Mouse (Mus musculus) heart, postnatal 14 days (tissue): ENCODE measurements around the gene Vmn2r47. TPM values are rescaled to one million over a fixed set of nuclear protein-coding genes. Genes with fewer than 3 reads are reported as not detected.
"Not testable (repeated sequence)": the region's sequence is repeated elsewhere in the genome, so short reads cannot be mapped to it uniquely, and the experiment has no call there.

Experiments
- DNase-seq, 2 experiments: peaks; one replicate each; pipeline ENCODE4 v3.0.0; 2021 to 2022
- intact Hi-C: fragments of 180-260 bp; cut with DNase I; formaldehyde crosslinking; loops from one replicate; pipeline ENCODE4 v1.15.1; 2025
- long read RNA-seq, 2 experiments: library from polyadenylated mRNA; stranded (forward); transcript quantifications; one replicate each; pipeline ENCODE4 v2.0.0; 2021
- total RNA-seq, 2 experiments: library from RNA; stranded (reverse); gene quantifications; 2 replicates each; pipeline ENCODE4 v1.2.3; 2021

Vmn2r47 gene
- total RNA-seq = not detected
- long read RNA-seq, experiment 1 = 0 reads
- long read RNA-seq, experiment 2 = 0 reads

GRCm38 (mm10) chr7:9841225-9841624 is at the start of gene Vmn2r47:
Vmn2r47 (minus strand) TSS chr7:9841325.
- intact Hi-C loops, DNase-seq: not testable (repeated sequence)

GRCm38 (mm10) chr7:9770471-9770870 is 70.7 kb downstream of the Vmn2r47 start, which contains the start of gene Vmn2r46:
Vmn2r46 (minus strand) TSS chr7:9770571.
- intact Hi-C loops, DNase-seq: not testable (repeated sequence)

Other genes starting within 250 kb of the Vmn2r47 start
- not detected for gene Vmn2r46, start 70.8 kb downstream of the Vmn2r47 start, total RNA-seq
- gene Vmn2r48, start 112.3 kb upstream of the Vmn2r47 start, total RNA-seq = not detected
- not detected for gene Vmn2r49, start 150.9 kb upstream of the Vmn2r47 start, total RNA-seq
- gene Vmn2r50, start 212.0 kb upstream of the Vmn2r47 start, total RNA-seq = not detected